Mouse (Mus musculus) cerebellum, postnatal 4 days (tissue): ENCODE data around the gene Lyz1.
"Not testable (repeated sequence)": the region's sequence is repeated elsewhere in the genome, so short reads cannot be mapped to it uniquely, and the experiment has no call there.

ENCODE experiments used
- DNase-seq, 2 experiments: peaks; one replicate each; pipeline ENCODE4 v3.0.0; 2022; ENCODE audit warnings: low spot score in 2 of 2, mixed read lengths in 1 of 2

The Lyz1 gene

DNA sequence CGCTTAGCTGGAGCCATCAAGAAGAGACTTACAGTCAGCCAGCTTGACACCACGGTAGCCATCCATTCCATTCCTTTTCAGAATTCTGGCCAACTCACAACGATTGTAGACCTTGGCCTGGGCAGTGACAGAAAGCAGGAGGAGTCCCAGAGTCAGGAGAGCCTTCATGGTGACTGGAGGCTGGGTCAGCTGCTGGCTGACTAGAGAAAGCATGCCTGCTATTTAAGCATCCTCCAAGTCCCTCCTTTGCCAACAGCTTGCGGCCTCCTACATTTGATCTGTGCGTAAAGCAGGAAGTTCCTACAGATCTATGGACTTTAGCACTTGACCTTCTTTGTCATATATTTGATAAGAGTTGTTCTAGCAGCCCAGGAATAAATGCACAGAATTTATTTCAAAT, at the start of gene Lyz1:
Gene Lyz1 (minus strand): TSS at position 198 of the 400 bp plus-strand sequence.
- no peak for DNase-seq

DNA sequence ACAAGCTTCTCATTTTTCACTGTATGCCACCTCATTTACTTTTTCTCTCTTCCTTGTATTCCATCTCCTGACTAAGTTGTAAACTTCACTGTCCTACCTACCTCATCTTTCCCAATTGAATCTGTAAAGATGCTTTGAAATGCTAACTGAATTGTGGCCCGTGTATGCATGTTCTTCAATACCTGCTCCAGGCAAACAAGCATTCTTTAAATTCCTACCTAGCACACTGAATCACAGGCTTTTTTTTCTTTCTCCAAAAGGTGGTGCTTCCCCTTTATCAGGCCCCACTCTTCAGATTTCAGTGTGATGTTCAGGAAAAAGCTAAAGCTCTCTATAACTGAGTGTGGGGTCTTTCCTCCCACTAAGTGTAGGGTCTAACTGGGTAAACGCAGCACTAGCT, 49.7 kb upstream of the Lyz1 start:
- DNase-seq, result no peak

DNA sequence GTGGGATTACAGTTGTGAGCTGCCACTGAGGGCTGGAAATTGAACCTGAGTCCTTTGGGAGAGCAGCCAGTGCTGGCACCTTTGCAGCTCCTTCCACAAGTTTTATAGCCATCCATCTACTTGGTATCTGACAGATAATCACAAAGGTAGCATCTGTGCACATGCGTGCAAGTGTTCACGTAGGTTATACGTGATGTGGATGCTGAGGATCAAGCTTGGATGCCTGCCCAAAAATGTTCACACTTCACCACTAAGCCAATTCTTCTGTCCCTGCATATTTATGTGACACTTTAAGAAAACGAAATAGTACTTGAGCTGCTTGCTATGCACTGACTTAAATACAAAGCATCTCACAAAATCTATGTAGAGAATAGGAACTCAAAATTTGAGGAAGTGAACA, 48.4 kb upstream of the Lyz1 start:
- DNase-seq, result no peak

DNA sequence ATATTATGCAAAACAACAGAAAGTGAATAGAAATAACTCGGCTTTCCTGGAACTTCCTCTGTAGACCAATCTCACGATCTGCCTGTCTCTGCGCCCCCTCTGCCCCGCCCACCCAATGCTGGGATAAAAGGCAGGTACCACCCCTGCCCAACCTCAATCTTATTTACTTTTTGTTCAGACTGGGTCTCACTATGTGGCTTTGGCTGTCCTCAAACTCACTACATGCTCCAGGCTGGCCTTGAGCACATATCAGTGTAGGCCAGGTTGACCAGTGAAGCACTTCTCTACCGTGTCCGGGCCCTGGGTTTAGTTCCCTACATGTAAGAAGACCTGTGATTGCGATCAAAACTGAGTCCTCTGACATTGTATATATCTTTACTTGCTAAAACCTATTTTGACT, 46.6 kb upstream of the Lyz1 start:
- DNase-seq, result no peak

DNA sequence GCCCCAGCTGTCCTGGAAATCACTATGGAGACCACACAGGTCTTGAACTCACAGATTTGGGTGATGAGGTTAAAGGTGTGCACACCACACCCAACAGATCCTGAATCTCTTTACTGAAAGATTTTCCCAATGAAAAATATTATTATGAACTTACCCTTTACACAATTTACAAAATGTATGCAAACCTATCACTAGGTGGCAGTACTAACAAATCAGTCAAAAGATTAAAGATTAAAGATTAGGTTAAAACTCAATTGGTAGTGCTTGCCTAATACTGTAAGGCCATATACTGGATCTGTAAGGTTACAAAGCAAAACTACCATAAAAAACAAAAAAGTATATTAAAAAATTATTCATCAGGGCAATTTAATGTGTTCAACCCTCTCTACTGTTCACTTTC, 45.3 kb upstream of the Lyz1 start:
- no peak for DNase-seq

DNA sequence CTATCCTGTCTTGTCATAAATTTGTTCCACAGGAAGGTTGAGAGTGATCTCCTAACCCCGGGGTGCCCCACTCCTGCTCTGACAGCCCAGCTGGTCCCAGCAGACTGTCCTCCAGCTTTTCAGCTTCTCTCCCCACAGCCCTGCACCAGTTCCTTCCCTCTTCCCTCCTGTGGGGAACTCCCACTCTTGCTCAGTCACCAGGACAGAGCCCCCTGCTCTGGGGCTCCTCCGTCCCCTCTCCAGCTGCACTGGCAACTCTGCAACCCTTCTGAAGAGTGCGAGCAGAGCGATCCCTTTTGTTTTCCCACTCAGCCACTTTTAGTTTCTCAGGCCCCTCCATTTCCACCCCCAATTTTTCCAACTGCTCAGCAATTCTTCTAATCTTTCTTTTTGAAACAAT, 43.0 kb upstream of the Lyz1 start:
- DNase-seq, result no peak

DNA sequence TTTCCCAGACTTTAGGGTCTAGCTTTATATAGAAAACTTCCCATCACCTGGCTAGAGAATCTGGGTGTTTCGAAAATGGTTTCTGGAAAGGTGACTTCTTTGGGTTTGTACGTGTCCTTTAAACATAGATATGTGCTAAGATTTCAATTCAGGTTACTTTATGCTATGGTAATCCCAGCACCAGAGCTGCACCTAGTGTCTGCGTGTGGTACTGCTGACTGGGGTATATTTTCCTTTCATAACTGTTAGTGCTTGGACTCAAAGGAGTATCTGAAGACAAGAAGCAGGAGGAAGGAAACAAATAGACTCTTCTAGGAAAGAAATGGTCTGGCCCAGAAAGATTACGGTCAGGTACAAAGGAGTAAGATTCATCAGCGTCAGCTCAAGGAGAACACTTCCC, 37.9 kb upstream of the Lyz1 start:
- DNase-seq, result no peak

DNA sequence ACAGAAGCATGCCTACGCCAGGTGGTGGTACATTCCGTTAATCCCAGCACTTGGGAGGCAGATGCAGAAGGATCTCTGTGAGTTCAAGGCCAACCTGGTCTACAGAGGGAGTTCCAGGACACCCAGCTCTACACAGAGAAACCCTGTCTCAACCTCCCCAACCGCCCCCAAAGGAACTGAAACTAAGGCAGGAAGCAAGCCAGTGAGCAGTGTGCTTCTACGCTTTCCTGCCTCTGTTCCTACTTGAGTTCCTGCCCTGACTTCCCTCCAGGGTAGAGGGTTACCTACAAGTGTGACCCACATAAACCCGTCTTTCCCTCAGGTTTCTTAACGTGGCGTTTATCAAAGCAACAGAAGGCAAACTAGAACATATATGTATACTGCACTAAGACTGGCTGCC, 31.1 kb upstream of the Lyz1 start:
- DNase-seq, result no peak

DNA sequence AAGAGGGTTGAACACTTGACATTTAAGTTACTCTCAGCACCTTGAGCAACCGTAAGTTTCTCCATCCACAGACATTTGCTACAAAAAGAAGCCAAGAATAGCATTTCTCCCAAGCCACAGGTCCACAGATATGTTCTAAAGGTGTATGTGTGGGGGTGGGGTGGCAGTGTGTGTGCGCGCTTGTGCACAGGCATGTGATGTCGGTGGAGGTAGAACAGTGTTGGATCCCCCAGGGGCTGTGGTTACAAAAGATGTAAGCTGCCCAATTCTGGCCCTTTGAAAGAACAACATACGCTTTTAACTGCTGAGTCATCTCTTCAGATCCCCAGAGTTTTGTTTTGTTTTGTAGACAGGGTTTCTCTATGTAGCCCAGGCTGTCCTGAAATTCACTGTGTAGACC, 30.0 kb upstream of the Lyz1 start:
- DNase-seq, result no peak

DNA sequence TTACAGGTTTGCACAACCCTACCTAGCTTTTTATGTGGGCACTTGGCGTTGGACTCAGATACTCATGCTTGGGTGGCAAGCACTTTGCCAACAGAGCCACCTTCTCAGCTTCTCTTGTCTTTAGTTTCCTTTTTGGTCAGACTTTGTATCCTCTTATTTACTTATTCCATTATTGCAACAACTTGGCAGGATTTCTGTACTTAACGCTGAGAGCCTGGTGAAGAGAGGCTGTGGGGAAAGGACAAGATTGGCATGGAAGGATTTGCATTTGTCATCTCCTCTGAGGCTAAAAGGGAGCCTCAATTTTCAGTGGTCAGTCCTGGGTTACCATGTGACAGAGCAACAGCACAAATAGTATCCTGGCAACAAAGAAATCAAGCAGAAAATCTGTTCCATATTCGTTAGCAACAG, 27.9 kb upstream of the Lyz1 start:
- no peak for DNase-seq

DNA sequence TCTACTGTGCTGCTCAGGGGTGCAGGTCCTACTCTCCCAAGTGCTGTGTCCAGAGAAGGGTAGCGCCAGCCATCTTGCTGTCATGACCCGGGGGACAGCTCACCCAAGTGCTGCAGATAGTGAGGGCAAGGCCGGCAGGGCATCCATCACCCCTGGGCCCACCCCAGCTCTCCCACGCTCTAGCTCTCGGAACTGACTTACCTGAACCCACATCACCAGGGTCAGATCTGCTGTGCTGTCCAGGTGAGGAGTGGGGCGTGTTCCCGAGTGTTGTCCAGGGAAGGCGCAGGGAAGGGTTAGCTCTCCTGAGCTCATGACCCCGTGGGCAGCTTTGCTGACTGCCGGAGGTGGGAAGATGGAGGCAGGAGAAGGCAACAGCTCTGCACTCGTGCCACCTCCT, 23.7 kb upstream of the Lyz1 start:
- no peak for DNase-seq

DNA sequence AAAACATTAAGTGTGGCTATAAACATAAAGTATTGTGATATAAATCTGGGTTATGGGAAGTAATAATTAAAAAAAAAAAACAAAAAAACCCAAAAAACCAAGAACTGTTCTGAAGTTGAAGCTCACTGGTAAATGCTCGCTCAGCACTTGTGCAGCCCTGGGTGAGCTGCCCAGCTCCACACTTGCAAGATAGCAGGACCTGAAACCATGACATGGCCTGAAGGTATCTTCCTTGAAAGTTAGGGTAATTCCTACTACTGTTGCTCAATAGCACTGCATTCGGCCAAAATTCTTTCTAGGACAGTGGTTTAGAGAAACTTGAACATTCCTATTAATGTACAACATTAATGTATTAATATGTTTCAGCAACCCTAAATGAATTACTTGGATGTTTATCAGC, 20.5 kb upstream of the Lyz1 start:
- DNase-seq, result no peak

DNA sequence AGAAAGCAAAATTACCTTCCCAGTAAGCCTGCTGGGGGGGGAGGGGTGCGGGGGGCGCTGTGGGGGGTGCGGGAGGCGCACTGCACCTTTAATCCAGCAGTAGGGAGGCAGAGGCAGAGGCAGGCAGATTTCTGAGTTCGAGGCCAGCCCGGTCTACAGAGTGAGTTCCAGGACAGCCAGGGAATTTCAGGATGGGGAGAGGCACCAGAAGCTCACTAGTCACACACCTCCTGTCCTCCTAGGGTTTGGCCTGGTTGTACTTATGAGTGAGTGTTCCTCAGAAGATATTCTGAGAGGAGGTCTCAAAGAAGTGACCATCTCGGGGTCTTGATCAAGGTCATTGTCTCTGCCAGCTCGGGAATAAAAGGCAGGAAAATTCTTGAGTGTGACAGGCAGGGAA, 19.5 kb upstream of the Lyz1 start:
- no peak for DNase-seq

DNA sequence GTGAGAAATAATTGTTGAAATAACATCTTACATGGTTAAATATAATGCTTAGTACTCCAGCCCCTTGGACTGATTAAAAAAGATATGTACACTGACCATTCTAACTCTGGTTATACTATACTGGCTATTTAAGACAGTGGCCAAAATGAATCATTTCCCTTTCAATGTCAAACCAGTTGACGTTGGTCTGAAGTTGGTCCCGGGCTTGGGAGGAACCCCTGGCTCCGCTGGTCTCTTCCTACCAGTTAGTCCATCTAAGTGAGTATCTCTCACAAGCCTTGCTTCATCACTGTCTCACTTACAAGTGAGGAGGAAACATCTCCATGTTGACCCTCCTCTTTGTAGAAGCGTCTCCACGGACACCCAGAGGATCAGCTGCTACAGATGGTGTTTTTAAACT, 11.7 kb upstream of the Lyz1 start:
- DNase-seq, result no peak

DNA sequence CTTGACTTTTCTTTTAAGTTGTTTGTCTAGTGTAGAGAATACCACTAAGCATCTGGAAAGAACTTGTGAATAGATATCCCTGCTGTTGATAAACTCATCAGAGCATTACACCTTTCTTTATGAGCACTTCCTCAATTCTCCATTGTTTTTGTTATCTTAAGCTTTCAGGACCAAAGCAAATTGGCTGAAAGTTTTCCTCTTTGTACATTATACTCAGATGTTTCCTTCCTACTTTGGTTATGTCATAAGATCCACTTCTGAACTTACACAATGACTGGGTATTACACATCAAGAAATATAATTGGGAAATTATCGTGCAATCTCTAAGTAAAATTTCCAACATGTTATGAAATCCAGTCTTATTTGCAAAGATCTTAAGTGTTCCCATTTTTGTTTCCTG, 9.0 kb upstream of the Lyz1 start:
- no peak for DNase-seq

DNA sequence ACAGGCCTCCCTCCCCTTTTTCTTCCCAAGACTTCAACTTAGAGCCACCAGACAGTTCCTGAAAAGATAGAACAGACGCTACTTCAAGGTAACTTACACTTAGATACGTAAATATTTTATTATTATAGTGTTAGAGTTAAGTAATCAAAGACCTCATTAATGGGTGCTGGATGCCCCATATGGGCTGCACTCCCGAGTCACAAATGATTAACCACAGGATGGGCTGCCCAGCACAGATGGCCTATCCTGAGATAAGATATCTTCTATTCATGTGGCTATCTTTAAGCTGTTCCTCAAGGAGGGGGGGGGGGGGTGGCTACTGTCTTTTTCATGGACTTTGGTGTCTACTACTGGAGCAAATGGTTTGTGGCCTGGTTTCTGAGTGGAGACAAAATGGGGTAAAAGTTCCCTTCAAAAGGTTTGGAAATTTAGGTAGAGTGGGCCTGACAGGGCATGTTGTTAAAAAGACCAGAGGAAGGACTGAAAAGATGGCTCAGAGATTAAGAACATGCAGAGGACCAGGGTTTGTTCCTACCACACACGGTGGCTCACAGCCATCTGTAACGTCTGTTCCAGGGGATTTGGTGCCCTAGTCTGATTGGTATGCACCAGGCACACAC, 7.3 kb upstream of the Lyz1 start:
- no peak for DNase-seq

DNA sequence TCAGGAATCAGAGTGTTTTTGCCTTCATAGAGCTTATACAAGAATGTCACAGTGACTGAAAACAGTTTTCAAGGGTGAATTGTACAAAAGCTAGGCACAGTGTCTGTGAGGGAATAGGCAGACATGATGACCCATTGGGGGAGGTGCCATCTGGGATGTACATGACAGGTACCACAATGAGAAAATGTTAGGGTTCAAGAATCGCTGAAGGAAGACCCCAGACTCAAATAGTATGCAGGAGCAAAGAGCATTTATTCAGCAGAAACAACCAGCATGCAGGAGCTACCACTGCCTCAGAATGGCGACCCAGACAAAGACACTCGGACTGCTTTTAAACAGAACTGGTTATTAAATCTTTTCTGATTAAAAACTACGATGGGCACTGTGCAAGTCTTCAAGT, 6.4 kb upstream of the Lyz1 start:
- DNase-seq, result no peak

DNA sequence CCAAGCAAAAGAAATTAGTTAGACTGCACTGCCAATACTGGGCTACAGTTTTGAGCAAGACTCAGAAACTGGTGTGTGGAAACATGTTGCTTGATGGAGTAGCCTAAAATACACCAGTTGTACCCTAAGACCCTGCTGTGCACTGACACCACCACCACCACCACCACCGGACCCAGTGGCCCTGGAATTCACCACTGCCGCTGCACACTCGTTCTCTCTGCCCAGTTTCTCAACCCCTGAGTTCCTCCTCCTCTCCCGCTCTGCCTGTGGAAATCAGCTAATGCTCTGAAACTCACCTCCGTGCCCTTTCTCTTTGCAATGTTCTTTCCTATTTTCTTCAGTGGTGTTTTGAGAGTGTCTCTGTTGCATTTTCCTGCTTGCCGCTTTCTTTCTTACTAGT, 5.7 kb upstream of the Lyz1 start:
- no peak for DNase-seq

DNA sequence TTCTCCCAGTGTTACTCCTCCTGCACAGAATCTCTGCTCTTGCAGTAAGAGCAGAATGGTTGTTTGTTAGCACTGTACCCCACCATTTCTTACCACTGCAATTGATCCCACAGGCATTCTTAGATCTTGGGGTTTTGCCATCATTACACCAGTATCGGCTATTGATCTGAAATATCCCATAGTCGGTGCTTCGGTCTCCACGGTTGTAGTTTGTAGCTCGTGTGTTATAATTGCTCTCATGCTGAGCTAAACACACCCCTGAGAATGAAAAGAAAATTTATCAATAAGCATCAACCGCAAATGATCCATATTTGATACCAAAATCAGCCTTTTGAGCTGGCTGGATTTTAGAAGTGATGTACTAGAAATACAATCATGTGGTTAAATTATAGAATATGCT, 1.7 kb downstream of the Lyz1 start:
- DNase-seq, result not testable (repeated sequence)

DNA sequence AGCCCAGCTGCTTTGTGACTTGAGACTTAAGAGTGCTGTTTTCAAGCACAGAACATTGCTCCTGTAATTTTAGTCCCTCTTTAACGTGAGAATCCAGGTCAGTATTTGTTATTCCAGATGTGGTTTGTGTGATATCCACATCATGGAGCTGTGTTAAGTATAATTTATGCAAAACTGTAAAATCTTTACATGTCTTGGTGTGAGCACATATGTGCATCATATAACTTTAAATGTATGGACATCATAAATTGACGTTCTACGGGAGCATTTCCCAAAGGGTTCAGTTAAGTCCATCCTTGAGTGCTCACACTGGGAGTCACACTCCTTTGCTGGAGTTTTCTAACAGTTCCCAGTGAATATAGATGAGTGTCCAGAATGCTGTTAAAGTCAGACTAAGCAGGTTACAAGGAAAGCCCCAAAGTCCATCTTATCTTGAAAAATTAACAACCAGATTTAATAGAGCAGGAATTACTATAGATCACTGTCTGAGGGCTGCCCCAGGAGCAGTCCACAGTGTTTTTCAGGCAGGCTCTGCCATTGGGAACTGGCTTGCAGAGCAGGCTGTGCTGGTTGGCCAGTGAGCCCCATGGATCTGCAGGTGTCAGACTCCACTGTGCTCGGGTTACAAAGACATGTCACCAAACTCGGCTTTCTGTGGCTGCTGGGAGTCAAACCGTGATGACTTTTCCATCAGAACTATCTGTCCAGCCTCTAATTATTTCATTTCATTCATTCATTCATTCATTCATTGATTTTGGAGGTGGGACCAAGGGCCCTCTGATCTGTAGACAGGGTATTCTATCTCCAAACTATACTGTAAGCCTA, 2.4 kb downstream of the Lyz1 start:
- no peak for DNase-seq

DNA sequence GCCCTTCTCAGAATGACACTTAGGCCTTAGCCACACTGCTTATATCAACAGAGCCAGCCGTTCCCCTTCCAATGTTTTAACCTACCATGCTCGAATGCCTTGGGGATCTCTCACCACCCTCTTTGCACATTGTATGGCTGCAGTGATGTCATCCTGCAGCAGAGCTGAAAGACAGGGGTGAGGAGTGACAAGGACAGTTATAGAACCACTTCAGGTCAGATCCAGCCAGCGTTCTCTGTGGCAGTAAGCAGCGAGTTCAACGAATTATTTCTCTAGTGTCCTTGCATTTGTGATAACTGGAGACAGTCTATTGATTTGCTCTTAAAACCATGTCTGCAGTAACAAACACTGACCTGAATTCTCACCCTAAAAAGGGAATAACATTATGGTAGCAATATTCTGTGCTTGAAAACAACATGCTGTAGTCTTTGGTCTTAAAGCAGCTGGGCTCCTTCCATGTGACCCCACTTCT, 3.6 kb downstream of the Lyz1 start:
- DNase-seq, result not testable (repeated sequence)

DNA sequence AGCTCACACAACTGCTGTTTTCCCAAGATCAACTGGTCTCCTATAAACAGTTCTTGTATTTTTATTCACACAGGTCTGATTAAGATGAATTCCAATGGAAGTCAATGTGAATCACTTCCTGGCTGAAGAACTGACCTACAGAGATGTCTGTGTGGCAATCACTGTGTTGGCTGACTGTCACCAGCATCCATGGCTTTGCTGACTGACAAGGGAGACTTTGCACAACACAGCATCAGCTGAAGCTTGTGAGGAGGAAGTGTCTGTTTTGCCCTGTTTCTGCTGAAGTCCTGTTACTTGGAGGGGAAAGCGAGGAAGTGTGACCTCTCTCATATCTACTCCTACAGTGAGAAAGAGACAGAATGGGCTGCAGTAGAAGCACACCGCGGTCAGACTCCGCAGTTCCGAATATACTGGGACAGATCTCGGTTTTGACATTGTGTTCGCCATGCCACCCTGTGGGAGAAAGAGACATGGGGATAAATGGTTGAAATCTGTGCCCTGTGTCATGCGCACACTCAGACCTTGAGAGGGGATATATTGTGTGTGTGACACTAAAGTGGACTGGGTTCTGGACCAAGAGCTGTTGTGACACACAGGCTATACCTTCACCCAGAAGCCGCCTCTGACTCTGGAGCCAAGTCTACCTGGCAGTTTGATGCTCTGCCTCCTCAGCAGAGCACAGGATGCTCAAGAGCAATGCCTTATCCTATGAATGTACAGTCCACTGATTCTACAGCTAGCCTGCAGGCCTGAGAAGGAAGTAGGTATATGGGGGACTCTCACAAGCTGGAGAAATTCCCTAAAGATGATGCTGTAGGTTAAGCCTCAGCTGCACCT, 4.3 kb downstream of the Lyz1 start:
- no peak for DNase-seq
